Mouse (Mus musculus) thymus, postnatal 36 days (tissue): ENCODE measurements at regions not wholly inside any gene's neighbourhood (a gene's known extent, or its start where the extent isn't known, plus 50 kb on each side); places are given as distances from the start of the nearest gene placed in this dataset.

Source experiments
- DNase-seq, 2 experiments: peaks; one replicate each; pipeline ENCODE4 v3.0.0; 2022; ENCODE audit warnings: mixed read lengths in 2 of 2

DNA sequence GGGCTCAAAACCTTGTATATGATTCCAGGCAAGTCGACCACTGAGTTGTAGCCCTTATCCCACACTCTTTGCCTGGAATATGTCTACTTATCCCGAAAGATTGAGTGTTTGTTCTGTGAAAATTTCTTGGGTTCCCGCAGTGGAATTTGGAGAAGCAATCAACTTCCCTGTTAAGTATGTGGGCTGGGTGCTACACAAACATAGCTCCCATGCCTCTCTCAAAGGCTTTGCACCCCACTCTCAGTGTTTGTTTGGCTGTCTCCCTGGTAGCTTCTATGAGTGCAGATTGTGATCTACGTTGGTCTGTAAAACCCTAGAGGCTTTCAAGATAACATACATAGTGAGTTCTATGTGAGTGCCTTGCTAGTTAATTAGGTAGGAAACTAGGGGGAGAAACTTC, 1184.2 kb downstream of the 4930447A16Rik start:
- no peak for DNase-seq
